Mouse (Mus musculus) hindbrain, embryonic 15.5 days (tissue): ENCODE results near the gene Trim6. TPM values are rescaled to one million over a fixed set of nuclear protein-coding genes. Genes with fewer than 3 reads are reported as not detected.

Source experiments
- ATAC-seq: fragments of 200-750 bp; cut with Nextera tagmentation; 2 replicates; pipeline ENCODE4 v1.8.0; 2017; ENCODE audit warnings: low read depth, moderate number of reproducible peaks, moderate TSS enrichment; ENCODE audit not compliant: low FRiP score
- H3K27ac ChIP-seq: fragments of 300-500 bp; sonication (generic); replicated peaks from 2 replicates; pipeline ENCODE4 v1.5.1; 2015; ENCODE audit warnings: mild to moderate bottlenecking, inconsistent platforms
- H3K27me3 ChIP-seq: fragments of 300-500 bp; sonication (generic); 2 replicates; pipeline ENCODE4 v1.6.1; 2015; ENCODE audit warnings: control low read depth, inconsistent platforms
- H3K36me3 ChIP-seq: fragments of 300-500 bp; sonication (generic); 2 replicates; pipeline ENCODE4 v1.6.1; 2015; ENCODE audit warnings: control low read depth, inconsistent platforms
- H3K4me1 ChIP-seq: fragments of 300-500 bp; sonication (generic); replicated peaks from 2 replicates; pipeline ENCODE4 v1.6.1; 2015; ENCODE audit warnings: control low read depth, inconsistent platforms
- H3K4me2 ChIP-seq: fragments of 300-500 bp; sonication (generic); 2 replicates; pipeline ENCODE4 v1.6.1; 2015; ENCODE audit warnings: moderate library complexity, mild to moderate bottlenecking, inconsistent platforms
- H3K4me3 ChIP-seq: fragments of 300-500 bp; sonication (generic); 2 replicates; pipeline ENCODE4 v1.5.1; 2015; ENCODE audit warnings: mild to moderate bottlenecking, inconsistent platforms
- H3K9ac ChIP-seq: fragments of 300-500 bp; sonication (generic); 2 replicates; pipeline ENCODE4 v1.6.1; 2015; ENCODE audit warnings: inconsistent platforms
- H3K9me3 ChIP-seq: fragments of 300-500 bp; sonication (generic); 2 replicates; pipeline ENCODE4 v1.6.1; 2016; ENCODE audit warnings: control low read depth, inconsistent platforms
- WGBS: fragments of 180-500 bp; shearing (Covaris S2); methylation state at CpG from one replicate; pipeline ENCODE4 v1.1.7; 2015; 5-methylcytosine and 5-hydroxymethylcytosine counted together
- polyA plus RNA-seq: library from polyadenylated mRNA; unstranded; fragments of >200 nt; fragmentation: Nextera tagmentation; extraction: Ambion mirVana; gene quantifications from 2 replicates; pipeline ENCODE4 v1.2.1, GENCODE M21; 2015

Trim6 gene
- polyA plus RNA-seq: 0.16 and 0.37 TPM in 2 replicates

- Histone ChIP-seq H3K4me1 (peaks cover 10% of the 10 kb centered on the region), H3K9me3 (no peaks in the 10 kb centered on the region), H3K9ac (no peak within 1 kb of the TSS; the same call in none of the 2 replicates), H3K36me3 (no peaks in the 10 kb centered on the region), H3K4me2 (peak within 1 kb of the TSS; percentile 55), H3K27me3 (0 out of 2 replicates have a peak, but pooled peaks cover 4% of the 10 kb centered on the region), H3K27ac (no peak within 1 kb of the TSS), H3K4me3 (peak within 1 kb of the TSS; percentile 32)
- peak; percentile 75 for ATAC-seq
- 3% methylated on average over 37 of the region's 37 CpGs for WGBS
Observed at GRCm38 (mm10) chr7:104218701-104219569, at the start of gene Trim6. Gene Trim6, plus strand, starts transcription at chr7:104218793.

GRCm38 (mm10) chr7:104169634-104170204, 48.9 kb upstream of the Trim6 start:
- WGBS: 85% methylated on average over 6 of the region's 6 CpGs
- Histone ChIP-seq H3K9me3 (no peaks in the 10 kb centered on the region), H3K9ac (no peak overlapping the region), H3K27ac (no peak overlapping the region), H3K4me1 (no peaks in the 10 kb centered on the region), H3K36me3 (no peaks in the 10 kb centered on the region), H3K4me3 (no peak overlapping the region), H3K27me3 (no peaks in the 10 kb centered on the region), H3K4me2 (no peak overlapping the region)
- ATAC-seq: no peak

- ATAC-seq: no peak
- no peaks in the 10 kb centered on the region for H3K4me1 ChIP-seq
- no peaks in the 10 kb centered on the region for H3K9me3 ChIP-seq
- no peak overlapping the region for H3K9ac ChIP-seq
- H3K4me3 ChIP-seq: no peak overlapping the region
- H3K4me2 ChIP-seq: no peak overlapping the region
- no peaks in the 10 kb centered on the region for H3K27me3 ChIP-seq
- 15% methylated on average over 1 of the region's 1 CpGs for WGBS
- H3K27ac ChIP-seq: no peak overlapping the region
- H3K36me3 ChIP-seq: no peaks in the 10 kb centered on the region
Observed at GRCm38 (mm10) chr7:104175085-104175484, 43.5 kb upstream of the Trim6 start.

GRCm38 (mm10) chr7:104178422-104179054, 40.1 kb upstream of the Trim6 start:
- Histone ChIP-seq H3K27ac (no peak overlapping the region), H3K9ac (no peak overlapping the region), H3K4me3 (no peak overlapping the region), H3K9me3 (no peaks in the 10 kb centered on the region), H3K27me3 (no peaks in the 10 kb centered on the region), H3K4me1 (no peaks in the 10 kb centered on the region), H3K4me2 (no peak overlapping the region), H3K36me3 (no peaks in the 10 kb centered on the region)
- WGBS: 55% methylated on average over 5 of the region's 5 CpGs
- ATAC-seq: peak; percentile 59; the same call in 1 of the 2 replicates

- H3K4me2 ChIP-seq: no peak overlapping the region
- H3K4me1 ChIP-seq: no peaks in the 10 kb centered on the region
- no peak overlapping the region for H3K27ac ChIP-seq
- H3K9ac ChIP-seq: no peak overlapping the region
- 58% methylated on average over 1 of the region's 1 CpGs for WGBS
- H3K4me3 ChIP-seq: no peak overlapping the region
- no peaks in the 10 kb centered on the region for H3K27me3 ChIP-seq
- H3K36me3 ChIP-seq: no peaks in the 10 kb centered on the region
- no peaks in the 10 kb centered on the region for H3K9me3 ChIP-seq
- no peak for ATAC-seq
Observed at GRCm38 (mm10) chr7:104179074-104179473, 39.5 kb upstream of the Trim6 start.

GRCm38 (mm10) chr7:104183292-104183691, 35.3 kb upstream of the Trim6 start, which contains the start of gene Olfr648:
Gene Olfr648, minus strand, starts transcription at chr7:104183392.
- H3K27me3 ChIP-seq: no peaks in the 10 kb centered on the region
- H3K9ac ChIP-seq: no peak within 1 kb of the TSS
- H3K4me2 ChIP-seq: no peak within 1 kb of the TSS
- no peak within 1 kb of the TSS for H3K4me3 ChIP-seq
- WGBS: 97% methylated on average over 2 of the region's 2 CpGs
- no peak for ATAC-seq
- no peaks in the 10 kb centered on the region for H3K9me3 ChIP-seq
- H3K36me3 ChIP-seq: no peaks in the 10 kb centered on the region
- no peak within 1 kb of the TSS for H3K27ac ChIP-seq
- no peaks in the 10 kb centered on the region for H3K4me1 ChIP-seq

- no peak for ATAC-seq
- H3K27ac ChIP-seq: no peak overlapping the region
- 57% methylated on average over 9 of the region's 9 CpGs for WGBS
- H3K9ac ChIP-seq: no peak overlapping the region
- H3K4me1 ChIP-seq: no peaks in the 10 kb centered on the region
- no peaks in the 10 kb centered on the region for H3K36me3 ChIP-seq
- no peak overlapping the region for H3K4me3 ChIP-seq
- no peaks in the 10 kb centered on the region for H3K9me3 ChIP-seq
- no peak overlapping the region for H3K4me2 ChIP-seq
- no peaks in the 10 kb centered on the region for H3K27me3 ChIP-seq
Observed at GRCm38 (mm10) chr7:104191275-104191674, 27.3 kb upstream of the Trim6 start.

GRCm38 (mm10) chr7:104195885-104196284, 22.7 kb upstream of the Trim6 start, which contains the start of gene Olfr649:
Gene Olfr649, minus strand, starts transcription at chr7:104195985.
- H3K4me2 ChIP-seq: no peak within 1 kb of the TSS
- no peaks in the 10 kb centered on the region for H3K27me3 ChIP-seq
- no peak within 1 kb of the TSS for H3K4me3 ChIP-seq
- no peaks in the 10 kb centered on the region for H3K9me3 ChIP-seq
- WGBS: 84% methylated on average over 6 of the region's 6 CpGs
- no peak within 1 kb of the TSS for H3K9ac ChIP-seq
- H3K27ac ChIP-seq: no peak within 1 kb of the TSS
- ATAC-seq: no peak
- no peaks in the 10 kb centered on the region for H3K36me3 ChIP-seq
- H3K4me1 ChIP-seq: no peaks in the 10 kb centered on the region

- no peak for ATAC-seq
- Histone ChIP-seq H3K27me3 (no peaks in the 10 kb centered on the region), H3K4me2 (no peak overlapping the region), H3K9ac (no peak overlapping the region), H3K36me3 (no peaks in the 10 kb centered on the region), H3K4me3 (no peak overlapping the region), H3K9me3 (no peaks in the 10 kb centered on the region), H3K27ac (no peak overlapping the region), H3K4me1 (no peaks in the 10 kb centered on the region)
- 6% methylated on average over 5 of the region's 5 CpGs for WGBS
Observed at GRCm38 (mm10) chr7:104199822-104200221, 18.8 kb upstream of the Trim6 start.

- Histone ChIP-seq H3K27me3 (no peaks in the 10 kb centered on the region), H3K4me1 (no peaks in the 10 kb centered on the region), H3K27ac (no peak overlapping the region), H3K4me2 (no peak overlapping the region), H3K36me3 (no peaks in the 10 kb centered on the region), H3K4me3 (no peak overlapping the region), H3K9me3 (no peaks in the 10 kb centered on the region), H3K9ac (no peak overlapping the region)
- 95% methylated on average over 7 of the region's 7 CpGs for WGBS
- no peak for ATAC-seq
Observed at GRCm38 (mm10) chr7:104206197-104206596, 12.4 kb upstream of the Trim6 start.

- Histone ChIP-seq H3K4me2 (no peak overlapping the region), H3K27me3 (0 out of 2 replicates have a peak, but pooled peaks cover 4% of the 10 kb centered on the region), H3K27ac (no peak overlapping the region), H3K36me3 (no peaks in the 10 kb centered on the region), H3K9me3 (no peaks in the 10 kb centered on the region), H3K4me1 (peaks cover 10% of the 10 kb centered on the region), H3K9ac (no peak overlapping the region), H3K4me3 (no peak overlapping the region)
- 70% methylated on average over 1 of the region's 1 CpGs for WGBS
- ATAC-seq: no peak
Observed at GRCm38 (mm10) chr7:104216011-104216535, 2.5 kb upstream of the Trim6 start.

- no peak overlapping the region for H3K4me2 ChIP-seq
- no peak overlapping the region for H3K9ac ChIP-seq
- H3K4me3 ChIP-seq: no peak overlapping the region
- no peaks in the 10 kb centered on the region for H3K36me3 ChIP-seq
- no peak overlapping the region for H3K27ac ChIP-seq
- no peaks in the 10 kb centered on the region for H3K9me3 ChIP-seq
- H3K27me3 ChIP-seq: 0 out of 2 replicates have a peak, but pooled peaks cover 4% of the 10 kb centered on the region
- ATAC-seq: no peak
- WGBS: 87% methylated on average over 2 of the region's 2 CpGs
- peaks cover 10% of the 10 kb centered on the region for H3K4me1 ChIP-seq
Observed at GRCm38 (mm10) chr7:104217881-104218280, 712 bp upstream of the Trim6 start.
